In genomic region chr14:33324556-33324955, GRCm38 (mm10) we compare ENCODE assay signal across 20 mouse cellular contexts.
DNase-seq lines count a peak whose midpoint lies in the region; ATAC-seq and TF ChIP-seq lines count a peak whose summit lies in the region.
"Had no signal": no experiment of that assay in that cellular context is flagged by ENCODE, and none has a peak within 500 bp of the region (broad histone marks: within the 10 kb centered on the region; RNA-seq: fewer than 3 reads in every experiment).

No protein-coding gene starts in this region.

- 0 out of 2 replicates have a peak overlapping the region, but pooled peaks have one; percentile 3 for H3K27ac ChIP-seq in bone marrow, adult 2 months (ENCODE audit: control insufficient read depth, insufficient read depth, low read depth, low read length, poor library complexity)
- no peak overlapping the region for H3K27ac ChIP-seq in liver, postnatal 0 days (ENCODE audit: low read depth)
- H3K27ac ChIP-seq: embryonic facial prominence, embryonic 12.5 days; forebrain, embryonic 15.5 days; gastrocnemius, adult 2 months; heart, adult 2 months; heart, embryonic 15.5 days; liver, embryonic 13.5 days; neural tube, embryonic 12.5 days had no signal

- no peak overlapping the region; the same call in 1 of the 2 replicates for H3K4me2 ChIP-seq in liver, postnatal 0 days (ENCODE audit: low read depth, low read length)
- H3K4me2 ChIP-seq: embryonic facial prominence, embryonic 12.5 days; forebrain, embryonic 15.5 days; heart, embryonic 15.5 days; liver, embryonic 13.5 days; neural tube, embryonic 12.5 days had no signal

- H3K27me3 ChIP-seq in liver, postnatal 0 days (ENCODE audit: insufficient read depth, low read length): peaks cover 18% of the 10 kb centered on the region
- H3K27me3 ChIP-seq: heart, embryonic 15.5 days had no signal

- H3K4me1 ChIP-seq in bone marrow, adult 2 months (ENCODE audit: control insufficient read depth, insufficient read depth, low read length): no peaks in the 10 kb centered on the region; the same call in 1 of the 2 replicates
- H3K4me1 ChIP-seq in liver, postnatal 0 days (ENCODE audit: insufficient read depth): peaks cover 10% of the 10 kb centered on the region; the same call in 1 of the 2 replicates

- no peak overlapping the region for H3K4me3 ChIP-seq in bone marrow, adult 2 months (replicated peaks; ENCODE audit: control insufficient read depth, low read depth, low read length)
- H3K4me3 ChIP-seq in liver, postnatal 0 days (ENCODE audit: low read depth, low read length): no peak overlapping the region
- H3K4me3 ChIP-seq: embryonic facial prominence, embryonic 12.5 days; forebrain, embryonic 15.5 days; gastrocnemius, adult 2 months; heart, adult 2 months; heart, embryonic 15.5 days; liver, embryonic 13.5 days; neural tube, embryonic 12.5 days had no signal

- H3K9me3 ChIP-seq in liver, postnatal 0 days (ENCODE audit: low read length): no peaks in the 10 kb centered on the region
- H3K9me3 ChIP-seq: embryonic facial prominence, embryonic 12.5 days; forebrain, embryonic 15.5 days; heart, embryonic 15.5 days; liver, embryonic 13.5 days; neural tube, embryonic 12.5 days had no signal

- H3K36me3 ChIP-seq in liver, postnatal 0 days (replicated peaks; ENCODE audit: insufficient read depth, low read length): no peaks in the 10 kb centered on the region
- H3K36me3 ChIP-seq: embryonic facial prominence, embryonic 12.5 days; forebrain, embryonic 15.5 days; heart, embryonic 15.5 days; liver, embryonic 13.5 days; neural tube, embryonic 12.5 days had no signal

- no peak for TF ChIP-seq POLR2A in bone marrow, adult 2 months (IDR thresholded peaks at IDR 0.05; ENCODE audit: borderline replicate concordance, control insufficient read depth, low read depth, low read length)

- no peak for TF ChIP-seq EP300 in liver, postnatal 0 days (IDR thresholded peaks at IDR 0.05; ENCODE audit: low read depth)

- TF ChIP-seq CTCF in bone marrow, adult 2 months (IDR thresholded peaks at IDR 0.05; ENCODE audit: control insufficient read depth, insufficient read depth, low read length): no peak
- TF ChIP-seq CTCF in liver, postnatal 0 days (IDR thresholded peaks at IDR 0.05; ENCODE audit: low read depth): no peak

- no peak overlapping the region for H3K9ac ChIP-seq in liver, postnatal 0 days (replicated peaks)
- H3K9ac ChIP-seq: embryonic facial prominence, embryonic 12.5 days; forebrain, embryonic 15.5 days; heart, embryonic 15.5 days; liver, embryonic 13.5 days; neural tube, embryonic 12.5 days had no signal

- 7% methylated on average over 6 of the region's 6 CpGs for WGBS in bone marrow, adult 2 months
- WGBS in liver, postnatal 0 days (ENCODE audit: insufficient replicate concordance): 36% methylated on average over 6 of the region's 6 CpGs

- no peak for ATAC-seq in liver, postnatal 0 days
- ATAC-seq: forebrain, embryonic 15.5 days had no signal

- DNase-seq in layer of hippocampus, adult 9-11 months: peak; percentile 42
- DNase-seq in layer of hippocampus, postnatal 10 days (ENCODE audit: low spot score in 2 of 2): no peak
- peak; percentile 37 for DNase-seq in 416B (ENCODE audit: low read depth)
- DNase-seq in liver, postnatal 0 days: peak; percentile 35
- no peak for DNase-seq in adrenal gland, adult (ENCODE audit: inconsistent age in 2 of 2, low spot score in 1 of 2)
- DNase-seq in adrenal gland, postnatal 4 days (ENCODE audit: low spot score in 2 of 2): no peak
- DNase-seq in retina, embryonic 14.5 days (ENCODE audit: low spot score): no peak
- DNase-seq: cerebellum, adult 18-20 months; gastrocnemius, adult 2 months; kidney, adult 9 months; layer of hippocampus, postnatal 36 days; liver, embryonic 13.5 days; right cerebral cortex, postnatal 14 days; thymus, adult 2 months had no signal

Comparison
In these comparisons a context has a peak if more than half of its experiments do, and no peak if none do; other contexts are left out.
1. DNase-seq: peak in layer of hippocampus, adult 9-11 months (single experiment), 416B (single experiment) and liver, postnatal 0 days (single experiment); none in layer of hippocampus, postnatal 10 days (0 of 2), adrenal gland, adult (0 of 2), adrenal gland, postnatal 4 days (0 of 2) and retina, embryonic 14.5 days (single experiment).